8 mouse cellular contexts compared by ENCODE assay signal in genomic region chr13:67268568-67269369, GRCm38 (mm10). TPM values are rescaled to one million over a fixed set of nuclear protein-coding genes. Genes with fewer than 3 reads are reported as not detected.
A peak's percentile ranks its signal among the peaks of the same experiment; 100 is the strongest.
DNase-seq lines count a peak whose midpoint lies in the region; ATAC-seq and TF ChIP-seq lines count a peak whose summit lies in the region.

No protein-coding gene starts in this region.

- H3K4me1 ChIP-seq in hindbrain, embryonic 12.5 days = 0 out of 2 replicates have a peak, but pooled peaks cover 4% of the 10 kb centered on the region
- H3K4me1 ChIP-seq in lung, postnatal 0 days (ENCODE audit: insufficient read depth, low read depth, low read length) = no peaks in the 10 kb centered on the region

- TF ChIP-seq CTCF in lung, postnatal 0 days (IDR thresholded peaks at IDR 0.05) = no peak

- ATAC-seq in hindbrain, embryonic 12.5 days (ENCODE audit: low FRiP score) = peak; percentile 99
- peak; percentile 99 for ATAC-seq in lung, postnatal 0 days

- H3K4me2 ChIP-seq in hindbrain, embryonic 12.5 days (replicated peaks) = peak overlapping the region; percentile 60
- H3K4me2 ChIP-seq in lung, postnatal 0 days (replicated peaks; ENCODE audit: low read depth, low read length) = peak overlapping the region; percentile 68

- H3K27ac ChIP-seq in hindbrain, embryonic 12.5 days = no peak overlapping the region
- no peak overlapping the region for H3K27ac ChIP-seq in lung, postnatal 0 days (ENCODE audit: low read length)

- peaks cover 6% of the 10 kb centered on the region; the same call in 1 of the 2 replicates for H3K36me3 ChIP-seq in hindbrain, embryonic 12.5 days
- H3K36me3 ChIP-seq in lung, postnatal 0 days (ENCODE audit: insufficient read depth, low read length) = no peaks in the 10 kb centered on the region

- peak overlapping the region; percentile 76 for H3K4me3 ChIP-seq in hindbrain, embryonic 12.5 days
- peak overlapping the region; percentile 82 for H3K4me3 ChIP-seq in lung, postnatal 0 days (ENCODE audit: low read depth, low read length)

- peak overlapping the region; percentile 69 for H3K9ac ChIP-seq in hindbrain, embryonic 12.5 days
- H3K9ac ChIP-seq in lung, postnatal 0 days (replicated peaks; ENCODE audit: low read depth) = peak overlapping the region; percentile 68

- peaks cover 8% of the 10 kb centered on the region; the same call in 1 of the 2 replicates for H3K9me3 ChIP-seq in hindbrain, embryonic 12.5 days (replicated peaks)
- no peaks in the 10 kb centered on the region for H3K9me3 ChIP-seq in lung, postnatal 0 days (ENCODE audit: low read length)

- WGBS in hindbrain, embryonic 12.5 days = 11% methylated on average over 18 of the region's 18 CpGs
- WGBS in lung, postnatal 0 days = 8% methylated on average over 18 of the region's 18 CpGs

- no peaks in the 10 kb centered on the region for H3K27me3 ChIP-seq in hindbrain, embryonic 12.5 days
- H3K27me3 ChIP-seq in lung, postnatal 0 days (replicated peaks; ENCODE audit: insufficient read depth, low read length) = no peaks in the 10 kb centered on the region

- TF ChIP-seq EP300 in lung, postnatal 0 days (IDR thresholded peaks at IDR 0.05) = no peak

- DNase-seq in R1 (ENCODE audit: low read depth, low spot score) = peak; percentile 91
- DNase-seq in cerebellum, postnatal 14 days = peak; percentile 66 to 83
- DNase-seq in frontal cortex, postnatal 10 days (ENCODE audit: low spot score in 2 of 2) = peak; percentile 67 to 68
- DNase-seq in layer of hippocampus, postnatal 10 days (ENCODE audit: low spot score in 2 of 2) = peak; percentile 66 to 69
- peak; percentile 91 for DNase-seq in lung, postnatal 0 days (ENCODE audit: low spot score)
- peak; percentile 56 for DNase-seq in ovary, postnatal 10 days (ENCODE audit: low spot score)
- DNase-seq in thymus, postnatal 0 days (ENCODE audit: low spot score) = peak; percentile 86

RNA-seq across cellular contexts. Expression of gene Zfp458, which starts 9.5 kb away (rescaled TPM):
- 3.8 and 4.6 TPM in 2 replicates for polyA plus RNA-seq in hindbrain, embryonic 12.5 days (2016; fragmentation: Nextera tagmentation; extraction: Ambion mirVana)
- 10 to 100 TPM; 18.3 to 21.5 TPM for total RNA-seq in layer of hippocampus, postnatal 10 days (2021)
- 1.00 and 1.1 TPM in 2 replicates for polyA plus RNA-seq in lung, postnatal 0 days (2015; fragmentation: Nextera tagmentation; extraction: Ambion mirVana)
- polyA plus RNA-seq in thymus, postnatal 0 days (2015; fragmentation: Nextera tagmentation; extraction: Ambion mirVana) = 1.6 and 1.7 TPM in 2 replicates

RNA-seq across cellular contexts. Expression of gene Zfp457, which starts 37.5 kb away (rescaled TPM):
- 0.50 and 0.85 TPM in 2 replicates for polyA plus RNA-seq in hindbrain, embryonic 12.5 days (2016; fragmentation: Nextera tagmentation; extraction: Ambion mirVana)
- total RNA-seq in layer of hippocampus, postnatal 10 days (2021) = 1 to 10 TPM; 5.3 TPM
- polyA plus RNA-seq in lung, postnatal 0 days (2015; fragmentation: Nextera tagmentation; extraction: Ambion mirVana) = 0.40 and 0.62 TPM in 2 replicates
- polyA plus RNA-seq in thymus, postnatal 0 days (2015; fragmentation: Nextera tagmentation; extraction: Ambion mirVana) = 1.0 and 1.2 TPM in 2 replicates
